Comparison of ENCODE assay signal across 7 mouse cellular contexts in the genomic region with DNA sequence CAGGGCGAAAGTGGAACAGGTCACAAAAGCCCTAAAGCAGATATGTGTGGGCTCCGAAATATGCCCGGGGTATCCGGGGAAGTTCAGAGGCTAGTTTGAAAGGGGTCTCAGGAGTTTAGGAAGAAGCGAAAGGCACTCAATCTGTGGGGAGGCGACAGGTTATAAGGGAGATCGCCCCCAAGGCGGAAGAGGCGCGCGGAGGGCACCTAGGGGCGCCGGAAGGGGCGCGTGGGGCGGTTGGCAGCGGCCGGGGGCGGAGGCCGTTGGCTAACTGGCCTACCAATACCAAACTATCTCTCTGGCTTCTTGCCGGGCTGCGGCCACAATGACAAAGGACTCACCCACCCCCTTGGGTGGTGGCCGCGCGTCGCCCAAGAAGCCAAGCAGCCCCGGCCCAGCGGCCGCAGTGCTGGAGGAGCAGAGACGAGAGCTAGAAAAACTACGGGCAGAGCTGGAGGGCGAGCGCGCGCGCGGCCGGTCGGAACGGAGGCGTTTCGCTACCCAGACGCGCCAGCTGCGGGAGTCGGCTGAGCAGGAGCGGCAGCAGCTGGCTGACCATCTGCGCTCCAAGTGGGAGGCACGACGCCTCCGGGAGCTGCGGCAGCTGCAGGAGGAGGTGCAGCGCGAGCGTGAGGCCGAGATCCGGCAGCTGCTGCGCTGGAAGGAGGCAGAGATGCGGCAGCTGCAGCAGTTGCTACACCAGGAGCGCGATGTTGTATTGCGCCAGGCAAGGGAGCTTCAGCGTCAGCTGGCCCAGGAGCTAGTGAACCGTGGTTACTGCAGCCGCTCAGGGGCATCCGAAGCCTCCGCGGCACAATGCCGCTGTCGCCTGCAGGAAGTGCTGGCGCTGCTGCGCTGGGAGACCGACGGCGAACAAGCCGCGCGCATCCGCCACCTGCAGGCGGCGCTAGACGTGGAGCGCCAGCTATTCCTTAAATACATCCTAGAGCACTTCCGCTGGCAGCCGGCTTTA. TPM values are rescaled to one million over a fixed set of nuclear protein-coding genes. Genes with fewer than 3 reads are reported as not detected.
A peak's percentile ranks its signal among the peaks of the same experiment; 100 is the strongest.
DNase-seq lines count a peak whose midpoint lies in the region; ATAC-seq and TF ChIP-seq lines count a peak whose summit lies in the region.

A gene (plus strand): TSS at position 215 of the 973 bp plus-strand sequence.

- H3K9me3 ChIP-seq in embryonic facial prominence, embryonic 10.5 days = no peaks in the 10 kb centered on the region
- no peaks in the 10 kb centered on the region for H3K9me3 ChIP-seq in intestine, postnatal 0 days (ENCODE audit: control insufficient read depth)
- no peaks in the 10 kb centered on the region for H3K9me3 ChIP-seq in midbrain, embryonic 11.5 days (ENCODE audit: control insufficient read depth, low read length)

- peak within 1 kb of the TSS; percentile 71 for H3K4me3 ChIP-seq in embryonic facial prominence, embryonic 10.5 days
- H3K4me3 ChIP-seq in intestine, postnatal 0 days (ENCODE audit: low read depth, low read length) = peak within 1 kb of the TSS; percentile 60
- H3K4me3 ChIP-seq in midbrain, embryonic 11.5 days (ENCODE audit: low read depth, low read length) = peak within 1 kb of the TSS; percentile 54

- WGBS in embryonic facial prominence, embryonic 10.5 days = under 1% methylated on average over 85 of the region's 85 CpGs
- 1% methylated on average over 85 of the region's 85 CpGs for WGBS in intestine, postnatal 0 days
- under 1% methylated on average over 85 of the region's 85 CpGs for WGBS in midbrain, embryonic 11.5 days

- peak within 1 kb of the TSS; percentile 34; the same call in 1 of the 2 replicates for H3K9ac ChIP-seq in intestine, postnatal 0 days (ENCODE audit: low read depth, low read length)
- peak within 1 kb of the TSS; percentile 84 for H3K9ac ChIP-seq in midbrain, embryonic 11.5 days (ENCODE audit: low read length)

- ATAC-seq in granulocyte monocyte progenitor cell, adult 5-6 weeks (replicated peaks; ENCODE audit: poor library complexity, severe bottlenecking) = peak; percentile 71
- peak; percentile 67 for ATAC-seq in intestine, postnatal 0 days
- ATAC-seq in midbrain, embryonic 11.5 days (ENCODE audit: low FRiP score) = peak; percentile 87

- peak within 1 kb of the TSS; percentile 83 for H3K27ac ChIP-seq in embryonic facial prominence, embryonic 10.5 days (replicated peaks)
- no peak within 1 kb of the TSS; the same call in 1 of the 2 replicates for H3K27ac ChIP-seq in intestine, postnatal 0 days (ENCODE audit: low read depth, low read length)
- H3K27ac ChIP-seq in midbrain, embryonic 11.5 days (ENCODE audit: low read depth, low read length) = peak within 1 kb of the TSS; percentile 93

- peak; percentile 94 for TF ChIP-seq CTCF in intestine, postnatal 0 days (IDR thresholded peaks at IDR 0.05; ENCODE audit: low read depth)

- peaks cover 26% of the 10 kb centered on the region for H3K4me1 ChIP-seq in embryonic facial prominence, embryonic 10.5 days
- peaks cover 8% of the 10 kb centered on the region; the same call in 1 of the 2 replicates for H3K4me1 ChIP-seq in intestine, postnatal 0 days (replicated peaks; ENCODE audit: control insufficient read depth, insufficient read depth, low read length)
- H3K4me1 ChIP-seq in midbrain, embryonic 11.5 days (ENCODE audit: control insufficient read depth, insufficient read depth, low read length) = peaks cover 14% of the 10 kb centered on the region

- H3K4me2 ChIP-seq in intestine, postnatal 0 days (replicated peaks; ENCODE audit: low read depth) = peak within 1 kb of the TSS; percentile 99
- H3K4me2 ChIP-seq in midbrain, embryonic 11.5 days = peak within 1 kb of the TSS; percentile 97

- H3K36me3 ChIP-seq in embryonic facial prominence, embryonic 10.5 days (replicated peaks) = no peaks in the 10 kb centered on the region
- H3K36me3 ChIP-seq in intestine, postnatal 0 days (ENCODE audit: control insufficient read depth, insufficient read depth) = no peaks in the 10 kb centered on the region
- no peaks in the 10 kb centered on the region for H3K36me3 ChIP-seq in midbrain, embryonic 11.5 days (ENCODE audit: control insufficient read depth, insufficient read depth, low read length)

- H3K27me3 ChIP-seq in embryonic facial prominence, embryonic 10.5 days (replicated peaks; ENCODE audit: low read depth, poor library complexity, severe bottlenecking) = peaks cover 59% of the 10 kb centered on the region
- 0 out of 2 replicates have a peak, but pooled peaks cover 3% of the 10 kb centered on the region for H3K27me3 ChIP-seq in intestine, postnatal 0 days (replicated peaks; ENCODE audit: control insufficient read depth, insufficient read depth, low read length)
- peaks cover 5% of the 10 kb centered on the region; the same call in 1 of the 2 replicates for H3K27me3 ChIP-seq in midbrain, embryonic 11.5 days (ENCODE audit: control insufficient read depth, insufficient read depth, low read length)

- peak; percentile 75 for DNase-seq in adrenal gland, adult 8-10 months
- DNase-seq in embryonic facial prominence, embryonic 10.5 days (ENCODE audit: low spot score) = peak; percentile 92
- DNase-seq in left cerebral cortex, postnatal 4 days = peak; percentile 91
- peak; percentile 99 for DNase-seq in midbrain, embryonic 11.5 days (ENCODE audit: low spot score, missing footprints)
- DNase-seq in skeletal muscle tissue, adult 2 months (ENCODE audit: low read depth, low spot score) = peak; percentile 60

- intact Hi-C loops in left cerebral cortex, postnatal 4 days (cut with DNase I) = loop anchor here (5.0 kb wide), 1 partner anchor 64 kb away; no protein-coding TSS in a partner anchor

RNA-seq across cellular contexts. Expression of the gene that starts here (rescaled TPM):
- total RNA-seq in adrenal gland, adult 8-10 months (2022) = under 1 TPM in 2 of 4 experiments, not detected in 2; 0.09 to 0.14 TPM
- polyA plus RNA-seq in embryonic facial prominence, embryonic 10.5 days (2016; fragmentation: Nextera tagmentation; extraction: Ambion mirVana) = 0.70 and 0.79 TPM in 2 replicates
- total RNA-seq in granulocyte monocyte progenitor cell, adult 5-6 weeks (2014; fragmentation: Nextera tagmentation) = 0.92 and 1.6 TPM in 2 replicates
- total RNA-seq in granulocyte monocyte progenitor cell, adult 5-6 weeks (2017) = 0.34 and 0.88 TPM in 2 replicates
- polyA plus RNA-seq in intestine, postnatal 0 days (2015; fragmentation: Nextera tagmentation; extraction: Ambion mirVana) = 0.14 and 0.21 TPM in 2 replicates
- total RNA-seq in left cerebral cortex, postnatal 4 days (2021) = 1 to 10 TPM; 2.8 to 3.2 TPM
- 1.2 and 1.7 TPM in 2 replicates for polyA plus RNA-seq in midbrain, embryonic 11.5 days (2014; fragmentation: Nextera tagmentation; extraction: Ambion mirVana)

Comparison
In these comparisons a context has a peak if more than half of its experiments do, and no peak if none do; other contexts are left out.
1. Peak in DNase-seq in adrenal gland, adult 8-10 months; RNA of the gene not detected or under 1 TPM.
2. Peak in DNase-seq, H3K4me3 ChIP-seq and H3K27ac ChIP-seq in embryonic facial prominence, embryonic 10.5 days; RNA of the gene not detected or under 1 TPM.
3. Peak in ATAC-seq, H3K4me3 ChIP-seq, H3K9ac ChIP-seq and H3K4me2 ChIP-seq in intestine, postnatal 0 days; RNA of the gene not detected or under 1 TPM.